Mouse (Mus musculus) lung, embryonic 16.5 days (tissue): ENCODE results near the gene Tgm1. TPM values are rescaled to one million over a fixed set of nuclear protein-coding genes. Genes with fewer than 3 reads are reported as not detected.
"Not testable (repeated sequence)": the region's sequence is repeated elsewhere in the genome, so short reads cannot be mapped to it uniquely, and the experiment has no call there.

ENCODE experiments used
- ATAC-seq: fragments of 200-750 bp; cut with Nextera tagmentation; 2 replicates; pipeline ENCODE4 v1.8.0; 2017; ENCODE audit warnings: low read depth, mild to moderate bottlenecking, moderate library complexity
- H3K27ac ChIP-seq: fragments of 300-500 bp; sonication (generic); 2 replicates; pipeline ENCODE4 v1.5.1; 2014; ENCODE audit warnings: mild to moderate bottlenecking, control low read depth, low read length
- H3K27me3 ChIP-seq: fragments of 300-500 bp; sonication (generic); 2 replicates; pipeline ENCODE4 v1.6.1; 2014; ENCODE audit warnings: low read depth, low read length, mixed read lengths; ENCODE audit not compliant: control insufficient read depth, insufficient read depth
- H3K36me3 ChIP-seq: fragments of 300-500 bp; sonication (generic); 2 replicates; pipeline ENCODE4 v1.6.1; 2014; ENCODE audit warnings: low read length; ENCODE audit not compliant: control insufficient read depth, insufficient read depth
- H3K4me1 ChIP-seq: fragments of 300-500 bp; sonication (generic); replicated peaks from 2 replicates; pipeline ENCODE4 v1.6.1; 2014; ENCODE audit warnings: low read length, mixed read lengths; ENCODE audit not compliant: control insufficient read depth, insufficient read depth
- H3K4me2 ChIP-seq: fragments of 300-500 bp; sonication (generic); 2 replicates; pipeline ENCODE4 v1.6.1; 2014; ENCODE audit warnings: low read depth, low read length, control low read depth
- H3K4me3 ChIP-seq: fragments of 300-500 bp; sonication (generic); 2 replicates; pipeline ENCODE4 v1.5.1; 2014; ENCODE audit warnings: mild to moderate bottlenecking, low read length, control low read depth
- H3K9ac ChIP-seq: fragments of 300-500 bp; sonication (generic); 2 replicates; pipeline ENCODE4 v1.6.1; 2014; ENCODE audit warnings: low read length, control low read depth
- H3K9me3 ChIP-seq: fragments of 300-500 bp; sonication (generic); 2 replicates; pipeline ENCODE4 v1.6.1; 2016; ENCODE audit warnings: low read length; ENCODE audit not compliant: control insufficient read depth
- WGBS: fragments of 180-500 bp; shearing (Covaris S2); extraction: QIAGEN DNeasy Blood & Tissue Kit; methylation state at CpG from one replicate; pipeline ENCODE4 v1.1.7; 2014; 5-methylcytosine and 5-hydroxymethylcytosine counted together
- polyA plus RNA-seq: library from polyadenylated mRNA; unstranded; fragments of >200 nt; fragmentation: Nextera tagmentation; extraction: Ambion mirVana; gene quantifications from 2 replicates; pipeline ENCODE4 v1.2.1, GENCODE M21; 2015

Gene Tgm1
- polyA plus RNA-seq: 3.2 and 6.0 TPM in 2 replicates

DNA sequence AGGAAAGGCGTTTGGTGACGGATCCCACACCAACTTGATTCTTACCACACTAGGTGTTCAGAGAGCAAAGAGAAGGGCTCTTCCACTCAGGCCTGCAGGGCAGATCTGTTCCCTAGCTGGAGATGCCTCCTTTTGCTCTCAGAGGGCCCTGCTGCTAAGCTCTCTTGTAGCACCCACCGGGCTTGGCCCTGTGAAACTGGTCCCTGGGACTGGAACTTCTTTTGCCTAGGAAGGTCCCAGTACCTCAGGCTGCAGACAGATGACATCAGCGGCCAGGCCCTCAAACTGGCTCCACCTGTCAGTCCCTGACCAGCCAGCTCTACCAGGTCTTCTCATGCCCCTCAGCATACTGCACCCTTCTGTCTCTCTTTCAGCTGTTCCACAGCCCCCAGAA lies at the start of gene Tgm1:
TSS of gene Tgm1 (minus strand) at position 198 of the 394 bp plus-strand sequence.
- peak within 1 kb of the TSS; percentile 53 for H3K27ac ChIP-seq
- H3K4me3 ChIP-seq: peak within 1 kb of the TSS; percentile 22
- peak within 1 kb of the TSS; percentile 53 for H3K4me2 ChIP-seq
- peaks cover 7% of the 10 kb centered on the region for H3K36me3 ChIP-seq
- no peaks in the 10 kb centered on the region; the same call in 1 of the 2 replicates for H3K27me3 ChIP-seq
- peak within 1 kb of the TSS; percentile 57 for H3K9ac ChIP-seq
- H3K4me1 ChIP-seq: peaks cover 16% of the 10 kb centered on the region
- H3K9me3 ChIP-seq: no peaks in the 10 kb centered on the region
- WGBS: 17% methylated on average over 4 of the region's 4 CpGs
- 0 out of 2 replicates have a peak, but pooled peaks have one; percentile 10 for ATAC-seq

DNA sequence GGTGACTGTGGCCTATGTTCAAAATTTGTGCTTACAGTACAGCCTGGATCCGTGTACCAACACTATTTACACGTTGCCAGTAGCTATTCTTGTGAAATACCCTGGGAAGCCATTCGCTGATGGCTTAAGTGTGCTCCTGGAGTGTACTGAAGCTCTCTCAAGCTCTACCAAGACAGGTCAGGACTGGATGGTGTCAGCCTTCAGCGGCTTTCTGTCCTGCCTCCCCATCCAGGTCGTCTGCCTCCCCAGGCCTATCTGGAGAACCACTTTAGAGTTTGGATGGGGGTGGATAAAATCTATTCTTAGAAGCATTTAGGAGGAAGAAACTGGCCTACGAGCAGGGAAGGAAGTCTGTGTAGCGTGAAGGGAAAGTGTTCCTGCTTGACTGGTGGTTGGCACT lies 49.4 kb upstream of the Tgm1 start:
- Histone ChIP-seq H3K9ac (peak overlapping the region; percentile 37; the same call in 1 of the 2 replicates), H3K9me3 (no peaks in the 10 kb centered on the region), H3K4me1 (peaks cover 17% of the 10 kb centered on the region), H3K36me3 (no peaks in the 10 kb centered on the region), H3K4me2 (no peak overlapping the region), H3K27me3 (peaks cover 14% of the 10 kb centered on the region), H3K27ac (0 out of 2 replicates have a peak overlapping the region, but pooled peaks have one; percentile 9), H3K4me3 (no peak overlapping the region)
- 0 out of 2 replicates have a peak, but pooled peaks have one; percentile 16 for ATAC-seq
- 44% methylated on average over 7 of the region's 7 CpGs for WGBS

DNA sequence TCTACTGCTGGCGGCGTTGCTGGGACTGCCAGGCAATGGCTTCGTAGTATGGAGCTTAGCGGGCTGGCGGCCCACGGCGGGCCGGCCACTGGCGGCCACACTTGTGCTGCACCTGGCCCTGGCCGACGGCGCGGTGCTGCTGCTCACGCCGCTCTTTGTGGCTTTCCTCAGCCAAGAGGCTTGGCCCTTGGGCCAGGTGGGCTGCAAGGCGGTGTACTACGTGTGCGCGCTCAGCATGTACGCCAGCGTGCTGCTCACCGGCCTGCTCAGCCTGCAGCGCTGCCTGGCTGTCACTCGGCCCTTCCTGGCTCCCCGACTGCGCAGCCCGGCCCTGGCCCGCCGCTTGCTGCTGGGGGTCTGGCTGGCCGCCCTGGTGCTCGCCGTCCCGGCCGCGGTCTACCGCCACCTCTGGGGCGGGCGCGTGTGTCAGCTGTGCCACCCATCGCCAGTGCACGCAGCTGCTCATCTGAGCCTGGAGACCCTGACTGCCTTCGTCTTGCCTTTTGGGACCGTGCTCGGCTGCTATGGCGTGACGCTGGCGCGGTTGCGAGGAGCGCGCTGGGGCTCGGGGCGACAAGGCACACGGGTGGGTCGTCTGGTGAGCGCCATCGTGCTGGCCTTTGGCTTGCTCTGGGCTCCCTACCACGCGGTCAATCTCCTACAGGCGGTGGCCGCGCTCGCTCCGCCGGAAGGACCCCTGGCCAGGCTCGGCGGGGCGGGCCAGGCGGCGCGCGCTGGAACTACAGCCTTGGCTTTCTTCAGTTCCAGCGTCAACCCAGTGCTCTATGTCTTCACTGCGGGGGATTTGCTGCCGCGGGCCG lies 48.5 kb upstream of the Tgm1 start:
- H3K27ac ChIP-seq: no peak overlapping the region
- WGBS: under 1% methylated on average over 74 of the region's 77 CpGs
- peak overlapping the region; percentile 94 for H3K4me2 ChIP-seq
- peak overlapping the region; percentile 54 for H3K4me3 ChIP-seq
- no peaks in the 10 kb centered on the region for H3K36me3 ChIP-seq
- H3K27me3 ChIP-seq: peaks cover 13% of the 10 kb centered on the region
- ATAC-seq: peak; percentile 73
- peak overlapping the region; percentile 76 for H3K9ac ChIP-seq
- peaks cover 14% of the 10 kb centered on the region for H3K4me1 ChIP-seq
- no peaks in the 10 kb centered on the region for H3K9me3 ChIP-seq

DNA sequence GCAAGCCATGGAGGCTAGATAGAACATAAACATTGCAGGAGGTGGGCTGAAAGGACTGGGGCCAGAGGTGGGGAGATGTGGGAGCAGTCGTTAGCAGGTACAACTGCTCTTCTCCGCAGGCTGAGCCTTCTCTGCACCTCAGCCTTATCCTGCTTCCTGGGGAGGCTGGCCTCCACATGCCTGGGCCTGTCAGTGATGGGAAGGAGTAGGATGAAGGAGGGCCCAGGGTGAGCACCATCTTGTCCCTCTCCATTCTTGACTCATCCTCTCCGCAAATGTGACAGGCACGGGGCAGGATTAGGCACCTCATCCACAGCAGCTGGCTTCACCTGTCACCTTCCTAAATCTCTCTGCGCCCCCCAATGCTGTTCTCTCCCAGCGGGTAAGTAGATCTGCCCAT lies 47.4 kb upstream of the Tgm1 start, which contains the start of gene Ltb4r2:
TSS of gene Ltb4r2 (plus strand) at position 266 of the 400 bp plus-strand sequence.
- ATAC-seq: no peak
- Histone ChIP-seq H3K27me3 (peaks cover 11% of the 10 kb centered on the region), H3K36me3 (no peaks in the 10 kb centered on the region), H3K4me1 (peaks cover 14% of the 10 kb centered on the region), H3K4me3 (peak within 1 kb of the TSS; percentile 54), H3K27ac (no peak within 1 kb of the TSS), H3K9ac (peak within 1 kb of the TSS; percentile 76), H3K9me3 (no peaks in the 10 kb centered on the region), H3K4me2 (peak within 1 kb of the TSS; percentile 94)
- whole genome bisulfite sequencing: 66% methylated on average over 6 of the region's 6 CpGs

DNA sequence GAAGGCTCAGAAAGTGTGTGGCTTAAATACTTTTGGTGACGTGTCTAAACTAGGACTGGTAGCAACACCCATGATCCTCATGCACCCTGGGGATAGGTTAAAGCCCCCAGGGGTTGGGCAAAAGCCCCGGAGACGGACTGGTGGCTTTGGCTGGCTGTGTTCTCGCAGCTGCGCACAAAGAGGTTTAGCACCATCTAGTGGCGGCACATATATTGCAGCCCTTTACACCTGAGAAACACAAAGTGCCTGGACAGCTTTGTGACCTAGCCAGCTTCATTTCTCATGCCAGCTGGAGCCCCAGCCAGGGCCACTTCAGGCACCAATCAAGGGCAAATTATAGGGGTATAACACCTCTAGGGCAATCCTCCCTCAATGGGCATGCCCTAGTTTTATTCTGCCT lies 46.4 kb upstream of the Tgm1 start:
- not testable (repeated sequence) for H3K36me3 ChIP-seq, H3K9me3 ChIP-seq, H3K27ac ChIP-seq, H3K9ac ChIP-seq, ATAC-seq
- Histone ChIP-seq H3K4me3 (peak overlapping the region; percentile 29), H3K4me2 (peak overlapping the region; percentile 55), H3K27me3 (peaks cover 11% of the 10 kb centered on the region), H3K4me1 (peaks cover 14% of the 10 kb centered on the region)
- WGBS: 0% methylated on average over 6 of the region's 6 CpGs

DNA sequence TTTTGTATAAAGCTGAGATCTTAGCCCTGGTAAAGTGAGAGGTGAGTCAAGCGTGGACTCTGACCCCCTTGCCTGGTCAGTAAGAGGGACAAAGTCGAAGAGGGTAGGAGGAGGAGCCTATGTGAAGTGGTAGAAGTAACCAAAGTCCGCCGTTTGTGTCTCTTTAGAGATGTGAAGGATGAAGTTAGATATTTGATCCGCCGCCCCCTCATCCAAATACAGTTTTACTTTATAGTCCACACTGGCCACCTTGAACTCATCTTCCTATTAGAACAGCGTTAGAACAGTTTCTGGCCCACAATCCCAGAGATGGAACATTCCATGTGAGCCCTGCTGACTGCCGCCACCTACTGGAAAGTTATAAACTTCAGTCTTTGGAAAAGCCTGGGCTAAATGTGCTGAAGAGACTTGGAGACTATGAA lies 44.6 kb upstream of the Tgm1 start, which contains the start of gene Cideb:
TSS of gene Cideb (minus strand) at position 96 of the 422 bp plus-strand sequence.
- peaks cover 8% of the 10 kb centered on the region for H3K27me3 ChIP-seq
- H3K9ac ChIP-seq: peak within 1 kb of the TSS; percentile 1; the same call in 1 of the 2 replicates
- H3K4me2 ChIP-seq: peak within 1 kb of the TSS; percentile 39; the same call in 1 of the 2 replicates
- peak within 1 kb of the TSS; percentile 10; the same call in 1 of the 2 replicates for H3K4me3 ChIP-seq
- peaks cover 13% of the 10 kb centered on the region for H3K4me1 ChIP-seq
- H3K36me3 ChIP-seq: peaks cover 23% of the 10 kb centered on the region
- no peaks in the 10 kb centered on the region for H3K9me3 ChIP-seq
- WGBS: 10% methylated on average over 8 of the region's 8 CpGs
- ATAC-seq: 0 out of 2 replicates have a peak, but pooled peaks have one; percentile 13
- no peak within 1 kb of the TSS for H3K27ac ChIP-seq

DNA sequence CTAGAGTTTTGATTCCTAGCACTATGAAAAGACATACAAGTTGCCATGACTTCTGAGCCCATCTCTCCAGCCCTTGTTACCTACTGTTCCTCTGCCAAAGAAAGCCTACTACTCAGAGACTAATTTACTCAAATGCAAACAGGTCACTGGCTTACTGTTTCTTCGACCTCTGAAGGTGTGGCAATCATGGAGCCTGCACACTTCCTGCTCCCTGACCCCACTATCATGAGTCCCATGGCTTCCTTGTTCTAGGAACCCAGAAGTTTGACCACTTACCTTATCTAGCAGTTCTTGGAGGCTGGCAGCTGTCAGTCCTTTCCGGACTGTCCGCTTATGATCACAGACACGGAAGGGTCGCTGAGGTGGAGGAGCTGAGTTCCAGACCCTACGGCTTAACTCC lies 43.8 kb upstream of the Tgm1 start:
- H3K9me3 ChIP-seq: no peaks in the 10 kb centered on the region
- WGBS: 49% methylated on average over 6 of the region's 6 CpGs
- no peak overlapping the region for H3K4me3 ChIP-seq
- H3K4me2 ChIP-seq: no peak overlapping the region
- peaks cover 7% of the 10 kb centered on the region; the same call in 1 of the 2 replicates for H3K4me1 ChIP-seq
- no peak for ATAC-seq
- no peak overlapping the region for H3K27ac ChIP-seq
- H3K9ac ChIP-seq: no peak overlapping the region
- peaks cover 31% of the 10 kb centered on the region for H3K36me3 ChIP-seq
- peaks cover 8% of the 10 kb centered on the region for H3K27me3 ChIP-seq

DNA sequence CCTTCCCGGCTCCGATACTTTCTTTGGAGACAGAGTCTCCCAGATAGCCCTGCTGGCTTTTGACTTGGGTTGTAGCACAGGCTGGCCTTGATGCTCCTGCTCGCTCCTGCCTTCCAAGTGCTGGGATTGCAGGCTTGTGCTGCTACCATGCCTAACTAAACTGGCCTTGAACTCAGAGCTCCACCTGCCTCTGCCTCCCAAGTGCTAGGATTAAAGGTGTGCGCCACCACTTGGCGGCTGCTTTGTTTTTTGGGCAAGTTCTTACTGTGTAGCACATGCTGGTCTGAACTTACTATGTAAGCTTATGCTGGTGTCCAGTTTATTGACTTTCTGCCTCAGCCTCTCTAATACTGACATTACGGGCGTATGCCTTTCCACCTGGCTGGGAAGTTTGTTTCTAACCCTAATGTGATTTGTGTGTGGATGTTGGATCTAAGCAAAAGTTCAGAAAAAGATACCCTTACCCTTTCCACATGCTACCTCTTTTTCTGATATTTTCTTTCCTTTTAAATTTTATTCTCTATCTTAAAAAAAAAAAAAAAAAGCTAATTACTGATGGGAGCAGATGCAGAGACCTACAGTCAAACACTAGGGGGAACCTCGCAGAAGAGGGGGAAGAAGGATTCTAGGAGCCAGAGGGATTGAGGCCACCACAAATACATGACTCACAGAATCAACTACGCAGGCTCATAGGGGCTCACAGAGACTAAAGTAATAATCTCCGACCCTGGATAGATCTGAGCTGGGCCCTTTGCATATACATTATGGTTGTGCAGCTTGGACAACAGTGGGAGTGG lies 33.5 kb upstream of the Tgm1 start:
- H3K9ac ChIP-seq: 0 out of 2 replicates have a peak overlapping the region, but pooled peaks have one; percentile 8
- no peaks in the 10 kb centered on the region for H3K27me3 ChIP-seq
- peaks cover 24% of the 10 kb centered on the region for H3K4me1 ChIP-seq
- H3K27ac ChIP-seq: no peak overlapping the region
- H3K4me3 ChIP-seq: no peak overlapping the region
- no peaks in the 10 kb centered on the region for H3K9me3 ChIP-seq
- H3K36me3 ChIP-seq: peaks cover 27% of the 10 kb centered on the region
- ATAC-seq: no peak
- H3K4me2 ChIP-seq: peak overlapping the region; percentile 89
- 86% methylated on average over 10 of the region's 10 CpGs for WGBS
